Mouse (Mus musculus) kidney, adult 2 months (tissue): ENCODE results near the gene Btg2.

ENCODE experiments used
- CTCF ChIP-seq: fragments of 200-500 bp; conservative IDR thresholded peaks from 2 replicates; pipeline ENCODE4 v1.5.1; 2011; ENCODE audit warnings: low read depth, mild to moderate bottlenecking, control low read depth, low read length, moderate library complexity, mixed read lengths; ENCODE audit not compliant: insufficient read depth, insufficient read length
- POLR2A ChIP-seq: fragments of 200-500 bp; IDR thresholded peaks from one replicate; pipeline ENCODE4 v1.6.1; 2011; ENCODE audit warnings: low read depth, low read length, control low read depth

- TF ChIP-seq CTCF, result no peak
- TF ChIP-seq POLR2A, result no peak
Measured at GRCm38 (mm10) chr1:134056285-134056684, 22.6 kb downstream of the Btg2 start.
